Mouse (Mus musculus) cerebellum, adult 2 months (tissue): ENCODE results near the gene D11Wsu47e.

Experiments
- CTCF ChIP-seq: fragments of 200-500 bp; IDR thresholded peaks from 2 replicates; pipeline ENCODE4 v1.5.1; 2011; ENCODE audit warnings: low read depth, mild to moderate bottlenecking, control low read depth, low read length, moderate library complexity, borderline replicate concordance; ENCODE audit not compliant: insufficient read depth
- POLR2A ChIP-seq: fragments of 200-500 bp; IDR thresholded peaks from 2 replicates; pipeline ENCODE4 v1.6.1; 2011; ENCODE audit warnings: low read length, control low read depth, borderline replicate concordance; ENCODE audit not compliant: insufficient read depth

- no peak for TF ChIP-seq CTCF
- no peak for TF ChIP-seq POLR2A
Observed at GRCm38 (mm10) chr11:113710257-113710777, 26.1 kb downstream of the D11Wsu47e start.
